Mouse (Mus musculus): ENCODE results near the gene Ccna2. TPM values are rescaled to one million over a fixed set of nuclear protein-coding genes. Genes with fewer than 3 reads are reported as not detected.

Ccna2 gene
- total RNA-seq, 2 experiments from 2014 or later, result 7.2 to 7.3 TPM

- peak in 1 of 2 experiments; percentile 5 for DNase-seq
Observed at GRCm38 (mm10) chr3:36533201-36533672, 38.7 kb downstream of the Ccna2 start.

- no peak for DNase-seq
Observed at GRCm38 (mm10) chr3:36532738-36533137, 39.2 kb downstream of the Ccna2 start.

GRCm38 (mm10) chr3:36531979-36532542 lies 39.9 kb downstream of the Ccna2 start:
- DNase-seq, result peak in 1 of 2 experiments; percentile 11

GRCm38 (mm10) chr3:36531242-36531641 lies 40.7 kb downstream of the Ccna2 start:
- no peak for DNase-seq

GRCm38 (mm10) chr3:36530781-36531180 lies 41.2 kb downstream of the Ccna2 start:
- DNase-seq, result no peak

GRCm38 (mm10) chr3:36530345-36530744 lies 41.6 kb downstream of the Ccna2 start:
- DNase-seq, result no peak

GRCm38 (mm10) chr3:36524466-36524865 lies 47.5 kb downstream of the Ccna2 start:
- DNase-seq, result no peak

GRCm38 (mm10) chr3:36522137-36522536 lies 49.8 kb downstream of the Ccna2 start:
- DNase-seq, result no peak

GRCm38 (mm10) chr3:36521073-36522060 lies 50.6 kb downstream of the Ccna2 start, which contains the start of gene Gm11549:
Gm11549 (minus strand) TSS chr3:36521813.
- peak; percentile 32 to 46 for DNase-seq

- no peak for DNase-seq
Observed at GRCm38 (mm10) chr3:36516196-36516595, 55.8 kb downstream of the Ccna2 start.

Other genes starting within 250 kb of the Ccna2 start
- 100 to 1,000 TPM; 585 to 650 TPM for gene Anxa5, start 96.3 kb downstream of the Ccna2 start, total RNA-seq (2021)
- gene 1810062G17Rik, start 96.2 kb downstream of the Ccna2 start, total RNA-seq (2021), result 1 to 10 TPM in 1 of 2 experiments, under 1 TPM in 1; 0.79 to 2.5 TPM
- gene Gm11549, start 50.3 kb downstream of the Ccna2 start, total RNA-seq (2021), result not detected
- 10 to 100 TPM; 32.9 to 35.3 TPM for gene Exosc9, start 19.5 kb downstream of the Ccna2 start, total RNA-seq (2021)
- 10 to 100 TPM in 1 of 2 experiments, 1 to 10 TPM in 1; 7.9 to 10.7 TPM for gene Bbs7, start 41.3 kb upstream of the Ccna2 start, total RNA-seq (2021)
- gene Trpc3, start 118.0 kb upstream of the Ccna2 start, total RNA-seq (2021), result 1 to 10 TPM; 2.1 to 2.6 TPM

Data from adrenal gland, postnatal 36 days (tissue).